Mouse (Mus musculus): Measurements from ENCODE around the gene Siglec1. TPM values are rescaled to one million over a fixed set of nuclear protein-coding genes. Genes with fewer than 3 reads are reported as not detected.
A peak's percentile ranks its signal among the peaks of the same experiment; 100 is the strongest.

Siglec1 gene
- polyA plus RNA-seq, 2 experiments = 0.70 to 0.93 TPM

- Histone ChIP-seq H3K4me3 (ENCODE audit: insufficient read depth in 1 of 2, low read depth in 2 of 2, low read length in 2 of 2) (no peak overlapping the region), H3K9me3 (ENCODE audit: control insufficient read depth, low read length) (no peaks in the 10 kb centered on the region), H3K9ac (replicated peaks) (no peak overlapping the region), H3K4me2 (ENCODE audit: low read depth) (no peak overlapping the region), H3K27ac (no peak overlapping the region), H3K36me3 (replicated peaks; ENCODE audit: control insufficient read depth, insufficient read depth, low read depth) (no peaks in the 10 kb centered on the region), H3K27me3 (ENCODE audit: control insufficient read depth, insufficient read depth, low read length) (peaks cover 52% of the 10 kb centered on the region), H3K4me1 (replicated peaks; ENCODE audit: control insufficient read depth in 2 of 2, insufficient read depth in 2 of 2, low read length in 1 of 2) (peaks cover 0 to 3% of the 10 kb centered on the region in 2 experiments; a peak in 2 of 4 replicates)
- 44% methylated on average over 5 of the region's 5 CpGs for WGBS (ENCODE audit: insufficient replicate concordance)
- ATAC-seq (ENCODE audit: insufficient read depth) = peak; percentile 47; the same call in 1 of the 2 replicates
- DNase-seq (ENCODE audit: low read depth in 3 of 3, low spot score in 3 of 3) = peak in 2 of 3 experiments; percentile 17
- TF ChIP-seq CTCF (IDR thresholded peaks at IDR 0.05; ENCODE audit: low read depth) = no peak
- TF ChIP-seq EP300 (IDR thresholded peaks at IDR 0.05; ENCODE audit: low read depth) = peak; percentile 62
These were observed 34.5 kb downstream of the Siglec1 start for GRCm38 (mm10) chr2:131052043-131052442.

GRCm38 (mm10) chr2:131046025-131046424 is 40.5 kb downstream of the Siglec1 start:
- Histone ChIP-seq H3K9me3 (ENCODE audit: control insufficient read depth, low read length) (no peaks in the 10 kb centered on the region), H3K27me3 (ENCODE audit: control insufficient read depth, insufficient read depth, low read length) (peaks cover 32% of the 10 kb centered on the region), H3K4me3 (ENCODE audit: insufficient read depth in 1 of 2, low read depth in 2 of 2, low read length in 2 of 2) (no peak overlapping the region), H3K36me3 (replicated peaks; ENCODE audit: control insufficient read depth, insufficient read depth, low read depth) (no peaks in the 10 kb centered on the region), H3K27ac (no peak overlapping the region), H3K4me1 (replicated peaks; ENCODE audit: control insufficient read depth in 2 of 2, insufficient read depth in 2 of 2, low read length in 1 of 2) (peaks cover 0 to 2% of the 10 kb centered on the region in 2 experiments; a peak in 1 of 4 replicates), H3K4me2 (ENCODE audit: low read depth) (no peak overlapping the region), H3K9ac (replicated peaks) (no peak overlapping the region)
- 58% methylated on average over 2 of the region's 2 CpGs for WGBS (ENCODE audit: insufficient replicate concordance)
- TF ChIP-seq EP300 (IDR thresholded peaks at IDR 0.05; ENCODE audit: low read depth) = no peak
- no peak for TF ChIP-seq CTCF (IDR thresholded peaks at IDR 0.05; ENCODE audit: low read depth)
- DNase-seq (ENCODE audit: low read depth in 3 of 3, low spot score in 3 of 3) = no peak
- ATAC-seq (ENCODE audit: insufficient read depth) = no peak

GRCm38 (mm10) chr2:131044989-131045720 is 41.4 kb downstream of the Siglec1 start:
- ATAC-seq (ENCODE audit: insufficient read depth) (no peak), DNase-seq (ENCODE audit: low read depth in 3 of 3, low spot score in 3 of 3) (no peak)
- Histone ChIP-seq H3K36me3 (replicated peaks; ENCODE audit: control insufficient read depth, insufficient read depth, low read depth) (no peaks in the 10 kb centered on the region), H3K27ac (no peak overlapping the region), H3K9ac (replicated peaks) (no peak overlapping the region), H3K27me3 (ENCODE audit: control insufficient read depth, insufficient read depth, low read length) (peaks cover 36% of the 10 kb centered on the region), H3K4me1 (replicated peaks; ENCODE audit: control insufficient read depth in 2 of 2, insufficient read depth in 2 of 2, low read length in 1 of 2) (peaks cover 0 to 2% of the 10 kb centered on the region in 2 experiments; a peak in 1 of 4 replicates), H3K4me2 (ENCODE audit: low read depth) (no peak overlapping the region), H3K9me3 (ENCODE audit: control insufficient read depth, low read length) (no peaks in the 10 kb centered on the region), H3K4me3 (ENCODE audit: insufficient read depth in 1 of 2, low read depth in 2 of 2, low read length in 2 of 2) (no peak overlapping the region)
- TF ChIP-seq CTCF (IDR thresholded peaks at IDR 0.05; ENCODE audit: low read depth) (no peak), EP300 (IDR thresholded peaks at IDR 0.05; ENCODE audit: low read depth) (no peak)
- 72% methylated on average over 9 of the region's 9 CpGs for WGBS (ENCODE audit: insufficient replicate concordance)

- no peak for TF ChIP-seq EP300 (IDR thresholded peaks at IDR 0.05; ENCODE audit: low read depth)
- TF ChIP-seq CTCF (IDR thresholded peaks at IDR 0.05; ENCODE audit: low read depth) = peak; percentile 53
- no peak overlapping the region for H3K4me2 ChIP-seq (ENCODE audit: low read depth)
- DNase-seq (ENCODE audit: low read depth in 3 of 3, low spot score in 3 of 3) (no peak), ATAC-seq (ENCODE audit: insufficient read depth) (0 out of 2 replicates have a peak, but pooled peaks have one; percentile 8)
- no peak overlapping the region for H3K4me3 ChIP-seq (ENCODE audit: insufficient read depth in 1 of 2, low read depth in 2 of 2, low read length in 2 of 2)
- H3K27ac ChIP-seq = no peak overlapping the region
- peaks cover 0 to 2% of the 10 kb centered on the region in 2 experiments; a peak in 1 of 4 replicates for H3K4me1 ChIP-seq (replicated peaks; ENCODE audit: control insufficient read depth in 2 of 2, insufficient read depth in 2 of 2, low read length in 1 of 2)
- peaks cover 43% of the 10 kb centered on the region for H3K27me3 ChIP-seq (ENCODE audit: control insufficient read depth, insufficient read depth, low read length)
- no peaks in the 10 kb centered on the region for H3K9me3 ChIP-seq (ENCODE audit: control insufficient read depth, low read length)
- H3K36me3 ChIP-seq (replicated peaks; ENCODE audit: control insufficient read depth, insufficient read depth, low read depth) = no peaks in the 10 kb centered on the region
- WGBS (ENCODE audit: insufficient replicate concordance) = 9% methylated on average over 7 of the region's 7 CpGs
- H3K9ac ChIP-seq (replicated peaks) = no peak overlapping the region
These were observed 42.2 kb downstream of the Siglec1 start for GRCm38 (mm10) chr2:131044354-131044852.

GRCm38 (mm10) chr2:131042988-131043387 is 43.6 kb downstream of the Siglec1 start, which contains the start of gene Gfra4:
Gfra4 (minus strand) TSS chr2:131043088.
- no peak within 1 kb of the TSS for H3K4me2 ChIP-seq (ENCODE audit: low read depth)
- DNase-seq (ENCODE audit: low read depth in 3 of 3, low spot score in 3 of 3) (no peak), ATAC-seq (ENCODE audit: insufficient read depth) (no peak)
- H3K36me3 ChIP-seq (replicated peaks; ENCODE audit: control insufficient read depth, insufficient read depth, low read depth) = no peaks in the 10 kb centered on the region
- no peak within 1 kb of the TSS for H3K4me3 ChIP-seq (ENCODE audit: insufficient read depth in 1 of 2, low read depth in 2 of 2, low read length in 2 of 2)
- WGBS (ENCODE audit: insufficient replicate concordance) = 59% methylated on average over 2 of the region's 2 CpGs
- no peaks in the 10 kb centered on the region for H3K9me3 ChIP-seq (ENCODE audit: control insufficient read depth, low read length)
- TF ChIP-seq EP300 (IDR thresholded peaks at IDR 0.05; ENCODE audit: low read depth) (no peak), CTCF (IDR thresholded peaks at IDR 0.05; ENCODE audit: low read depth) (no peak)
- H3K27me3 ChIP-seq (ENCODE audit: control insufficient read depth, insufficient read depth, low read length) = peaks cover 51% of the 10 kb centered on the region
- no peak within 1 kb of the TSS for H3K9ac ChIP-seq (replicated peaks)
- no peak within 1 kb of the TSS for H3K27ac ChIP-seq
- peaks cover 0 to 2% of the 10 kb centered on the region in 2 experiments; a peak in 1 of 4 replicates for H3K4me1 ChIP-seq (replicated peaks; ENCODE audit: control insufficient read depth in 2 of 2, insufficient read depth in 2 of 2, low read length in 1 of 2)
